Mouse (Mus musculus) retina, postnatal 1 day (tissue): ENCODE measurements around the gene Defb42.
A peak's percentile ranks its signal among the peaks of the same experiment; 100 is the strongest.

ENCODE experiments used
- DNase-seq: peaks from one replicate; pipeline ENCODE4 v3.0.0-alpha.2; 2012

Defb42 gene

DNA sequence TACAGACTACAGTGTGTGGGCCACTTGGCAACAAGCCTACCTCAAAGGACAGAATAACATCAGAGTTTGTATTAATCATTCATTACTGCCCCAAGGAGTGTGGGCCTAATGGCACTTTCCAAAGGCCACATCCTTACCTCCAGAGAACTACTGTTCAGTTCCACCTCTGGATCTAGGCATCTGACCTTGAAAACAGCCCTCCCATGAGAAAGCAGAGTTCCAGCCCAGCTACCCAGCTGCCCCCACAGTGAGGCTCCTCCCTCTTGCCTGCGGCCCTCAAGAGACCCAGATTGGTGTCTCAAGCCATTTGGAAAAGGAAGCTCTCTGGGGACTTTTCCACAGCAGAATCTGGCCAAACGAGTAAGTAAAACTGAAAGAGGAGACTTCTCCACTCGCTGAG lies at the start of gene Defb42:
Gene Defb42 (plus strand): TSS at position 301 of the 400 bp plus-strand sequence.
- DNase-seq, result no peak

DNA sequence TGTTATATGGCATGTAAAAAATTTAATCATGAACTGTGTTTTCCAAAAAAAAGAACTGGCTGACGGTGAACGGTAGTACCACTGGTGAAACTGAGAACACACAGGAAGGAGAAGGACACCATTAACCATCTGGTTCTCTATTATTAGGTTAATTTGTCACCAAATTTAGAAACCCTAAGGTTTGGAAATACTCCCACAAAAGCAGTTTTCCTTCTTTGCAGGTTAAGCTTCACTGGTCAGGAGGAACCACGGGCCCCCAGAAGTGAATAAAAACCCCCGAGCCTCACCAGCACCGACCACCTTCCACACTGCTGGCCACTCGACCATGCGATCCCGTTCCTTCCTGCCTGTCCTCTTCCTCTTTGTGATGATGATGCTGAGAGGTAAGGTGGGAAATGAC lies 49.0 kb upstream of the Defb42 start, which contains the start of gene Defb47:
Gene Defb47 (plus strand): TSS at position 301 of the 400 bp plus-strand sequence.
- no peak for DNase-seq

DNA sequence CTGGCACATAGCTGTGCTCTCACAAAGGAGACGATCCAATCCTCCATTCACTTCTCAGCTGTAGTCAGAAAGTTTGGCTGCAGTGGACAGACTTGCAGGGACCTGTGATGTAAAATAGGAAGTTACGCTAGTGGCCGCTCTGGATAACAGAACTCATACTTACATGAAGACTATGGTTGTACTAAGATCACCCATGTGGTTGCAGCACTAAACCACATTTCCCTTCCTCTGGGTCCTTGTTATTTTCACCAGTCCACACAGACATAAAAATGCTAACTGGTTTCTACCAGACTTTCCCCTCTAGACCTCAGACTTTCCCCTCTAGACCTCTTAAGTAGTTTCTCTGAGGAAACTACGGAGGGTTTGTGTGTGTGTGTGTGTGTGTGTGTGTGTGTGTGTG lies 47.8 kb upstream of the Defb42 start:
- DNase-seq, result no peak

DNA sequence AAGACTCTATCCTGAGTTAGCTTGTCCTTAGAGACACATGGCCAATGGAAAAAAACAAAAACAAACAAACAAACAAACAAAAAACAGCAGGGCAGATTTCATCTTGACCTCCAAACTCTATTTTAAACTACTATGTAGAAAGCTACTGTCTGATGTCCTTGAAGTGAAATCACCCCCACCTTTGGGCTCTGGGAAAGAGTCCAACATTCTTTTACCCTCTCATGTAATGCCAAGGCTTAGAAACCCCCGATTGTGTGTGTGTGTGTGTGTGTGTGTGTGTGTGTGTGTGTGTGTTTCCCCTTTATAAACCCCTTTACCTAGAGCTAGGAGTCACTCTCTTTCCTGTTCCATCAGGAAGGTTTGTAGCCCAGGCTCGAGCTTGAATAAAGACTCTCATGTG lies 44.2 kb upstream of the Defb42 start:
- DNase-seq, result no peak

DNA sequence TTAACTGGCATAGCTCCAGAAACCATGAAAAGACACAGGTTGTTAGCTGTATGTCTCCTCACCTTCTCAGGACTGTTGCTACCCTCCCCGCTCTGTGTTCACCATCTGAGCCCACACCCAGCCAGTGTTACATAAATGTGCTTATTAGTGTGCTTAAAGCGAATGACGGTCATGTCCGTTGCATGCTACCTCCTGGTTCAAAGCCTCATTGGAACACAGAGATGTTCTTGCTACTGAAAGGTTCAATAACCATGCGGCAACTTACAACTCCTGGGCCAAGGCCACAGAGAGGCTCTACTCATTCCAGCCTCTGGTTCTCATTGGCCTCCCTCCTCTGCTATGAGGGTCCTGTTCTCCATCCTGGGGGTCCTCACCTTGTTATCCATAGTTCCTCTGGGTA lies 35.3 kb upstream of the Defb42 start, which contains the start of gene Defb43:
Gene Defb43 (plus strand): TSS at position 301 of the 400 bp plus-strand sequence.
- no peak for DNase-seq

DNA sequence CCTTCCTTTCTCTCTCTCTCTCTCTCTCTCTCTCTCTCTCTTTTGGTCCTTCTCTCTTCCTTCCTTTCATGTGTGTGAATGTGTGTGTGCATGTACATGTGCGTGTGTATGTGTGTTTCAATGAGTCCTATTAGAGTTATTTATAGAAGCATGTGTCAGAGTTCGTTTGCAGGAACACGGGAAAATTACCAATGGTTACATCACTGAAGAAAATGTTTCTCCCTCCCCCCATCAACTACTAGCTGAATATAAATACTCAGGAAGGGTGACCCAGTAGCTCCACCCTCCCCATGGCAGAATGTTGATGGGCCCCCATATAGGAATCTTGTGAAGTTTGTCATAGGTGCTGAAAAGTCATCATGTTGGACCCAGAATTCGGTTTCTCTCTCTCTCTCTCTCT lies 33.7 kb upstream of the Defb42 start:
- no peak for DNase-seq

DNA sequence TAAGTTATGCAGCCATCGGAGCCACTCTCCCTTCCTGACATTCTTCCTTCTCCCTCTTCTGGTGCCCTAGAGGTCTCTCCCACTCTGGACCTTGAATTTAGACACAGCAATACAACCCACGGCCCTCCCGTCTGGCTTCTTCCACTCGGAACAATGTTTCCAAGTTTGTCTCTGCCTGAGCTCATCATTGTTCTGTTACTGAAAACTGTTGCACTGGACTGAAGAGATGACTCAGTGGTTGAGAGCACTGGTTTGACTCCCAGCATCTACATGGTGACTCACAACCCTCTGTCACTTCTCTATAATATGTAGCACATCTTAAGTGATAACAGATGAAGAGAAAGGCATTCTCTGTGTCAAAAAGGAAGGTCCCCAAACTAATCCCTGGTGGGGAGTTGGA lies 32.1 kb upstream of the Defb42 start:
- DNase-seq, result no peak

DNA sequence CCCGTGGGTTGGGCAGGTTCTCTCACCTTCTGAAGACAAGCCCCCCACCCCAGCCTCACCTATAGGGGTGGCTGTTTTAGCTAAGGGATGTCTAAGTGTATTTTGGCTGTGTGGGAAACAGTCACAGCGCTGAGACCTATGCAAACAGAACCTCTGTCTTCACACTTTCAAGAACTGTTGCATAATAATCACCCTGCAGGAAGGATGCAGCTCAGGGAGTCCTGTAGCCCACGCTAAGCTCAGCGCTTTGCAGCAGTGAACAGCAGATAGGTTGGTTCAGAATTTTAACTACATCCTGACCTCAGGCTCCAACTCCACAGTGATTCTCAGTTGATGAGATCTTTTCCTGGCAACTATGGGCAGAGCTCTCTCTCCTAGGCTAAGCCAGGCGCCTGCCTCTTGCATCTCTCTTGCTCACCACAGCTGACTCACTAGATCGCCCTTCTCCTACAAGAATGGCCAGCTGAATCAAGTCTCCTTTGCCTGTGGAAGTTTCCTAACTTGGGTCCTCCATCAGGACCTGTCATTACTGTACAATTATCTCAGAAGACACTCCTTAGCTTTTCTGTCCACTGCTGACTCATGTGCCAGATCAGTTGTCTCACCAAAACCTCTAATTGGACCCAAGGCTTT lies 26.2 kb upstream of the Defb42 start:
- DNase-seq, result no peak

DNA sequence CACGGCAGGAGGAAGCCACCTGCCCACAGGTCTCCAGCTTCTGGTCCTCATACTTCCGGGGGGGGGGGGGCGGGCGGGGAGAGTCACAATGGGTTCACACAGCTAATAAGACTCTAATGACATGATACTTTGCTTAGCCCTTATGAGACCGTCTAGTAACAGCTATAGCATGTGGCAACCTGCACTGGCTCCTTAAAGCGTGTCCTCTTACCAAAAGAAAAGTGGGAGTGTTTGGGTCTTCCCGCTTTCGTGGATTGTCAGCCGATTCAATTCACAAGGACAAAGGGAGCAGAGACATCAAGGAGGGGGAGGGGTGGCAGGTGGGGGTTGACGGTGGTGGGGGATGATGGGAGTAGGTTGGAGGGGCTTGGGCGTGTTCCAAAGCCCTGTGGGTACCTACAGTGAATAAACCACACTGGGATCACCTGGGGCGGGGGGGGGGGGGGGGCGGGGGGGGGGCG lies 3.1 kb downstream of the Defb42 start, which contains the start of gene Defb30:
Gene Defb30 (minus strand): TSS at position 51 of the 461 bp plus-strand sequence.
- DNase-seq, result peak; percentile 29

DNA sequence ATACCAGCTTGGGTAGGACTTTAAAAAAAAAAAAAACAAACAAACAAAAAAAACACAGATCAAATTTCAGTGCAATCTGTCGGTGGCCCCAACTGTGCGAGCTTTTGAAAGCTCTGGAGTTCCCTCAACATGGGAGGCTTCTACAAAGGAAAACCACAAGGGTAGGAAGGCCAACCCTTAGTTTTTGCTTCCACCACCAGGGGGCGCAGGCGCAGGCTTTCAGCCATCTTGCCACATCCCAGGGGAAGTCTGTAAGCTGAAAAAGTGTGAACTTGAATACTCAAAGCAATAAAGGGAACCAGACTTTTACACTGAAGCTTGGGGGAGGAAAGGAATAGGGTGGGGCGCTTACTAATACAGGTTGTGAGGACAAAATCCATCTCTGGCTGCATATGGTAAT lies 4.0 kb downstream of the Defb42 start:
- peak; percentile 70 for DNase-seq

DNA sequence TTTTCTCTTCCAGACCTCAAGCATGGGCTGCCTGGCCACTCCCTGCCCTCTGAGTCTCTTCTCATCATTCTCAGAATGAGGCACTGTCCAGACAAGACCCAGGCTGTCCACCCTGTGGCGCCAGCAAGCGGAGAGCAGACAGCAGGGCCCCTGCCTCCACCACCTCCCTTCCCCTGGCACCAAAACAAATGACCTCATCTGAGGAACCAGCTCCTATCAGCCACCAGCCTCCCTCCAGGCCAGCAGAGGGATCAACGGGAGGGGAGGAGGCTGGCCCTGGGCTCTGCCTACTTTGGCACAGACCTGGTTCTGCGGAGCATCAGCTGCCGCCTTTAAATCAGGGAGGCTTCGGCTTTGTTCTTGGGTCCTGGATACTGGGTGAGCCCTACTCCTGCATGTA lies 7.9 kb downstream of the Defb42 start:
- peak; percentile 96 for DNase-seq

DNA sequence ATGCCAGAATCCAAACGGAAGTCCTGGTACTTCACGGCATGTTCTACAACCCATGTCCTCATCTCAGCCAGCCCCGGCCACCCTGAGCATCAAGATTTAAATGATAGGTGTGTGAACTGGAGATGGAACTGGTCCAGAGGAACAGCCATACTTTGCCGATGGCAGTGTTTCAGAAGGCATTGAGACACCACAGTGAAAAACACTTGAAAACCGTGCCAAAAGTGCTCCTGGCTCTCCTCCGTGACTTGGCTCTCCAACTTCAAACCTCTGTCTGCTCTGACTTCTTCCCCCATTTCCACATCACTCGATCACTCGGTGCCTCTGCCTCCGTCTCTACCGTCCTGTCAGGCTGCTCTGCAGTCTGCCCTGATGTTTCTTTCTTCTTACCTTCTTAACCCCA lies 13.6 kb downstream of the Defb42 start:
- DNase-seq, result no peak

DNA sequence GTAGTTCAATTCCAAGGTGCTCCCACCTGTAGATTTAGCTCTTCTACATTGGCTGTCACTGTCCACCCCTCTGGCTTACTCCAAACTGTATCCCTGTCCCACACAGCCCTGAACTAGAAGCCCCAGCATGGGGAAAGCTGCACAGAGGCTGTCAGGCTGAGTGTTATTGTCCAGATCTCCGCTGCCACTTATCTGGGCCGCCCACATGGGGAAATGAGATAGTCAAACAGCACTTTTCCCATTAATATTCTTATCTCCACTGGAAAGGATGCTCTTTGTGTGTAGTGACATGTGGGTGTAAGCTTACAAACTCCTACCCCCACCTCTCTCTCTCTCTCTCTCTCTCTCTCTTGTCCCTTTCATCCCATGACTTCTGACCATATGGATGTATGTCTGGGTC lies 15.4 kb downstream of the Defb42 start:
- no peak for DNase-seq

DNA sequence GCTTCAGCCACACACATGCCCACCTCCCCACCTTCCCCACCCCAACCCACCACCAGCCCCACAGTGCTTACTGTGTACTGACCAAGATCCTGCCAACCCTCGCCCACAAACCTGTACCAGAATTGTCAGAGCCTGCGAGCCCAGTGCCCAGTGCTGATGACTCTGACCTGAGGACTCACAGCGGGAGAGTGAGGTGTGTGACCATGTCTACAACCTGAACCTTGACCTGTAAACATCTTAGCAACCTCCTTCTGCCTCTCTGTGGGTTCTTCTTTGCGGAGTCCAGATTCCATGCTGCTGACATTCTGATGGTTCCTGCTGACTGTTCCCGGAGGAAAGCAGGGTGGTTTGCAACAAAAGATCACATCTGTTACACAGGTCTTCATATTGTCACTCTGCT lies 18.6 kb downstream of the Defb42 start:
- DNase-seq, result no peak

DNA sequence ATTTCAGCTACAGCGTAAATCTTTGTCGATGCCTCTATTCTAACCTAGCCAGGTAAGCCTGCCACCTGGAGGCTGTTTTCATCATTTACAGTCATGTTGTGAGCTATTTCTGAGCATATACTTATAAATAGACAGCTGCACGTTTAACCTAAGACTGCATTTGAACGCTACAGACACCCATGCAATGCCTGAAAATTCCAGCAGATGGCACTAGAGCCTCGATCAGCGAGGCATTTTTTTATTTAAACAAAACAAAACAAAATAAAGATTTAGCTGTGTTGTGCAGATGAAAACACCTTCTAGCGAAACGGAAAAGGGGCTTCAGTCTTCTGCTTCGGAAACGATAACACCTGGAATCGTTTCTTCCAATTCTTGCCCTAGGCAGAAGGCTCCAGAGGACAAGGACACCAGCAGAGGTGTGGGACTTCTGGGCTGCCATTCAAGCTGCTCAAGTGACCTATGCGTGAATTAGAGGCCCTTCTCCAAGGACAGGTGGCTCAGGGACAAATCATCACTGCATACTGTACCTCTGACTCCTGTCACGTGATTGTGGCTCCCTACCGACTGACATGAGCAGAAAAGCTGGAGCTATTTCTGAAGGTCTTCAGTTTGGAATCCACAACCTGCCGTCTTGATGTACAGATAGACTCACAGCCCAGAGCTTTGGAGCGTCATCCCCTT lies 20.0 kb downstream of the Defb42 start:
- DNase-seq, result peak; percentile 71

DNA sequence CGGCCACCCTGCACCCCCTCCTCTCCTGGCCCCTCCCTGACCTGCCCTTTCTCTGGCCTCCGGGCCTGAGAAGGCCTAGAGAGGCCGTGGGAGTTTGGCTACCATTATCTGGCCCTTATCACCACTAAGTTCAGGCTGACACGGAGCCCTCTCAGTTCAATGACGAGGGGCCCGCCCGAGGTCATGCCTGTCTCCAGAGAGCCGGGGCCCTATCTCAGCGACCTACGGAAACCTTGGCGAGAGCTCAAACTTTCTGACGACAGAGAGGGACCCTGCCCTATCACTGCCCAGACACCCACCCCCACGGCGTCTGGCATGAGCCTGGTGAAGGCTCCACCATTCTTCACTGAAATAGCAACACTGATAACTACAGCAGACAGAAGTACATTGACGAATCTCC lies 20.9 kb downstream of the Defb42 start:
- DNase-seq, result no peak
